Mouse (Mus musculus): ENCODE measurements around the gene Csrnp3. TPM values are rescaled to one million over a fixed set of nuclear protein-coding genes. Genes with fewer than 3 reads are reported as not detected.

The Csrnp3 gene
- total and polyA plus RNA-seq, 3 experiments, result 2.2 to 2.5 (median 2.3) TPM

DNA sequence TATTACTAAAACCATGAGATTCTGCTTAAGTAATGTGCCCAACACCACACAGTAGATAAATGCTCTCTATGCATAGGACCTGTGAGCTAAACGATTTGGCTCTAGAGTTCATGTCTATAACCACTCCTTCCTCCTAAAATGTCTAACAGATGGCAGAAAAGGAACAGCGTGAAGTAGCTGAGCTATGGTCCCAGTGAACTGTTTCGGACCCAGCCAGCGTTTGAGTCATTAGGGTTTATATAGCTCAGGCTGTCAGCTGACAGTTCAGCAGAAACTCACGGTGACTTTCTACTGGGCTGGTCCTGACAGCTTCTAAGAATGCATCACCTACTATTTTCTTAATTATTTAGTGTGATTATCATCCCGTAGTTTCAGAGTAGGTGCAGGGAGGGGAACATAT, 141.5 kb downstream of the Csrnp3 start:
- no peak for TF ChIP-seq IRF4 (IDR thresholded peaks at IDR 0.05; ENCODE audit: low read depth, low read length)
- H3K9ac ChIP-seq (ENCODE audit: insufficient read depth, low read depth), result no peak overlapping the region
- dilution Hi-C loops (cut with MboI; ENCODE audit: extremely low pct_ligation_motif_present, extremely low pct_unique_long_range_greater_than_20kb, low sequenced_read_pairs), result no loop called here
- no peak overlapping the region for H3K4me3 ChIP-seq (replicated peaks in 1 of 3; ENCODE audit: low read depth in 2 of 3, low read length in 2 of 3, poor library complexity in 1 of 3)
- H3K36me3 ChIP-seq (replicated peaks in 1 of 2; ENCODE audit: control insufficient read depth in 1 of 2, insufficient read depth in 1 of 2, low read length in 1 of 2), result peaks cover 0 to 1% of the 10 kb centered on the region in 2 experiments
- H3K27me3 ChIP-seq (replicated peaks), result no peaks in the 10 kb centered on the region
- no peak overlapping the region for H3K4me2 ChIP-seq (ENCODE audit: insufficient read depth, low read depth, poor library complexity, severe bottlenecking)
- in situ Hi-C loops (cut with MboI; ENCODE audit: low pct_ligation_motif_present, low pct_unique_long_range_greater_than_20kb, low sequenced_read_pairs), result no loop called here
- H3K79me2 ChIP-seq (replicated peaks; ENCODE audit: control insufficient read depth, extremely low read depth, insufficient read depth, poor library complexity, severe bottlenecking), result no peaks in the 10 kb centered on the region
- no peak overlapping the region for H3K27ac ChIP-seq (ENCODE audit: insufficient read depth, low read depth)
- no peak for DNase-seq (ENCODE audit: extremely low read depth)
- H3K9me3 ChIP-seq (replicated peaks; ENCODE audit: low read length), result peaks cover 14% of the 10 kb centered on the region
- no peaks in the 10 kb centered on the region for H3K4me1 ChIP-seq (ENCODE audit: control insufficient read depth in 1 of 2, insufficient read depth in 2 of 2)

DNA sequence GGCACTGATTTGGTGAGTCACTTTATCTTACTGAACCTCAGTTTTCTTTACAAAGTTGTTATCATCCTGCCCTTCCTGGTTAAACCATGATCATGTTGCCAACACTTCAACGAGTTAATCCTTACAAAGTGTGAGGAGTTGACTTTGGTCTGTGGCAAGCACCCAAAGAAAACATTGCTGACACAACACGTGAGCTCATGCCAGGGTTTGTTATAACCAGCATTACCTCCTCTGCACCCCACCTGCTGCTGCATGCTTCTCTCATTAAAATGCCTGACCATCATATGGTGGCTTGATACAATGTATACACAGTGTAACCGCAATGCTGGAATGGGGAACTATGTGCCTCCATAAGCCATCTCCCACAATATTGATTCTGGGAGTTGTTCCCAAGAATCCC, 142.0 kb downstream of the Csrnp3 start:
- Histone ChIP-seq H3K4me2 (ENCODE audit: insufficient read depth, low read depth, poor library complexity, severe bottlenecking) (no peak overlapping the region), H3K9ac (ENCODE audit: insufficient read depth, low read depth) (no peak overlapping the region), H3K9me3 (replicated peaks; ENCODE audit: low read length) (peaks cover 18% of the 10 kb centered on the region), H3K27me3 (replicated peaks) (no peaks in the 10 kb centered on the region), H3K36me3 (replicated peaks in 1 of 2; ENCODE audit: control insufficient read depth in 1 of 2, insufficient read depth in 1 of 2, low read length in 1 of 2) (peaks cover 0 to 1% of the 10 kb centered on the region in 2 experiments), H3K27ac (ENCODE audit: insufficient read depth, low read depth) (no peak overlapping the region), H3K79me2 (replicated peaks; ENCODE audit: control insufficient read depth, extremely low read depth, insufficient read depth, poor library complexity, severe bottlenecking) (no peaks in the 10 kb centered on the region), H3K4me3 (replicated peaks in 1 of 3; ENCODE audit: low read depth in 2 of 3, low read length in 2 of 3, poor library complexity in 1 of 3) (no peak overlapping the region), H3K4me1 (ENCODE audit: control insufficient read depth in 1 of 2, insufficient read depth in 2 of 2) (no peaks in the 10 kb centered on the region)
- dilution Hi-C loops (cut with MboI; ENCODE audit: extremely low pct_ligation_motif_present, extremely low pct_unique_long_range_greater_than_20kb, low sequenced_read_pairs) (no loop called here), in situ Hi-C loops (cut with MboI; ENCODE audit: low pct_ligation_motif_present, low pct_unique_long_range_greater_than_20kb, low sequenced_read_pairs) (no loop called here)
- TF ChIP-seq MXI1 (IDR thresholded peaks at IDR 0.05; ENCODE audit: low read depth, low read length) (no peak), NELFE (IDR thresholded peaks at IDR 0.05; ENCODE audit: low read depth, low read length) (no peak), IRF4 (IDR thresholded peaks at IDR 0.05; ENCODE audit: low read depth, low read length) (no peak)
- DNase-seq (ENCODE audit: extremely low read depth), result no peak

DNA sequence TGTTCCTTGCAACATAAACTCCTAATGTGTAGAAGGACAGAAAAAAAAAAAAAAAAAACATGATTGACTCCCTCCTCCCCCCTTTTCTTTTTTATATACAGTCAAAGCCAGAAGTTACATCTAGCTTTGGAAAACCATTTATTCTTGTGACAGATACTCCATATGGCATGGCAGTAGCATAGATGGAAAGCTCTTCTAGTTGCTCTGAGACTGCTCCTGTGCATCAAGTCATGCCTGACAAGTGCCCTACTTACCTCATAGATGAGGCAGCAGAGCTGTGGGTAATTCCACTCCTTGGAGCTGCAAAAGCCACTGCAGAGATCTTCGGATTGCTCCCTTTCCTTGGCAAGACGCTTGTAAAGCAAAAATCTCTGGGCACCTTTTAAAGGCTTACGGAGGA, 143.2 kb downstream of the Csrnp3 start:
- no peak for DNase-seq (ENCODE audit: extremely low read depth)
- Histone ChIP-seq H3K27ac (ENCODE audit: insufficient read depth, low read depth) (no peak overlapping the region), H3K4me1 (ENCODE audit: control insufficient read depth in 1 of 2, insufficient read depth in 2 of 2) (no peaks in the 10 kb centered on the region), H3K4me2 (ENCODE audit: insufficient read depth, low read depth, poor library complexity, severe bottlenecking) (no peak overlapping the region), H3K27me3 (replicated peaks) (no peaks in the 10 kb centered on the region), H3K9me3 (replicated peaks; ENCODE audit: low read length) (peaks cover 20% of the 10 kb centered on the region), H3K4me3 (replicated peaks in 1 of 3; ENCODE audit: low read depth in 2 of 3, low read length in 2 of 3, poor library complexity in 1 of 3) (no peak overlapping the region), H3K79me2 (replicated peaks; ENCODE audit: control insufficient read depth, extremely low read depth, insufficient read depth, poor library complexity, severe bottlenecking) (no peaks in the 10 kb centered on the region), H3K36me3 (replicated peaks in 1 of 2; ENCODE audit: control insufficient read depth in 1 of 2, insufficient read depth in 1 of 2, low read length in 1 of 2) (no peaks in the 10 kb centered on the region), H3K9ac (ENCODE audit: insufficient read depth, low read depth) (no peak overlapping the region)
- TF ChIP-seq RAD21 (IDR thresholded peaks at IDR 0.05; ENCODE audit: low read depth, low read length) (no peak), MYC (IDR thresholded peaks at IDR 0.05; ENCODE audit: low read depth, low read length) (no peak), TCF12 (IDR thresholded peaks at IDR 0.05; ENCODE audit: low read depth, low read length) (no peak), NELFE (IDR thresholded peaks at IDR 0.05; ENCODE audit: low read depth, low read length) (no peak), NRF1 (IDR thresholded peaks at IDR 0.05; ENCODE audit: low read depth, low read length) (no peak), MAZ (IDR thresholded peaks at IDR 0.05; ENCODE audit: low read depth, low read length) (no peak), MAFK (IDR thresholded peaks at IDR 0.05; ENCODE audit: insufficient replicate concordance, low read length) (no peak), RCOR1 (conservative IDR thresholded peaks at IDR 0.05; ENCODE audit: low read depth, low read length) (no peak), ELF1 (IDR thresholded peaks at IDR 0.05; ENCODE audit: low read depth, low read length) (no peak), EP300 (IDR thresholded peaks at IDR 0.05; ENCODE audit: low read length) (no peak), JUND (conservative IDR thresholded peaks at IDR 0.05; ENCODE audit: low read depth, low read length) (no peak), GABPA (IDR thresholded peaks at IDR 0.05; ENCODE audit: insufficient replicate concordance, low read depth, low read length) (no peak), UBTF (IDR thresholded peaks at IDR 0.05; ENCODE audit: low read depth, low read length) (no peak), E2F4 (IDR thresholded peaks at IDR 0.05; ENCODE audit: insufficient replicate concordance, low read depth, low read length) (no peak), MXI1 (IDR thresholded peaks at IDR 0.05; ENCODE audit: low read depth, low read length) (no peak), CTCF (conservative IDR thresholded peaks at IDR 0.05 in 1 of 2, IDR thresholded peaks at IDR 0.05 in 1 of 2; ENCODE audit: low read depth in 2 of 2, low read length in 2 of 2) (no peak)
- in situ Hi-C loops (cut with MboI; ENCODE audit: low pct_ligation_motif_present, low pct_unique_long_range_greater_than_20kb, low sequenced_read_pairs) (no loop called here), dilution Hi-C loops (cut with MboI; ENCODE audit: extremely low pct_ligation_motif_present, extremely low pct_unique_long_range_greater_than_20kb, low sequenced_read_pairs) (no loop called here)

Data from CH12.LX (cell line).